Mouse (Mus musculus) spleen, adult 2 months (tissue): Measurements from ENCODE around the gene 1700013G24Rik. TPM values are rescaled to one million over a fixed set of nuclear protein-coding genes. Genes with fewer than 3 reads are reported as not detected.

Source experiments
- DNase-seq, 2 experiments: peaks; one replicate each; pipeline versions ENCODE4 v3.0.0 to v3.0.0-alpha.2; 2012 to 2021; ENCODE audit warnings: low spot score in 2 of 2, low read depth in 1 of 2
- H3K27ac ChIP-seq: fragments of 200-500 bp; 2 replicates; pipeline ENCODE4 v1.5.1; 2012; ENCODE audit warnings: low read length, inconsistent platforms; ENCODE audit not compliant: insufficient read depth
- H3K27me3 ChIP-seq: fragments of 200-500 bp; 2 replicates; pipeline ENCODE4 v1.6.1; 2012; ENCODE audit warnings: mild to moderate bottlenecking, moderate library complexity, low read length, inconsistent platforms; ENCODE audit not compliant: control insufficient read depth, insufficient read depth
- H3K36me3 ChIP-seq: fragments of 200-500 bp; 2 replicates; pipeline ENCODE4 v1.6.1; 2012; ENCODE audit warnings: mild to moderate bottlenecking, low read length, inconsistent platforms; ENCODE audit not compliant: control insufficient read depth, insufficient read depth
- H3K4me1 ChIP-seq: fragments of 200-500 bp; 2 replicates; pipeline ENCODE4 v1.6.1; 2011; ENCODE audit warnings: inconsistent platforms; ENCODE audit not compliant: control insufficient read depth, insufficient read depth, insufficient read length
- H3K4me3 ChIP-seq: fragments of 200-500 bp; 2 replicates; pipeline ENCODE4 v1.5.1; 2011; ENCODE audit warnings: mild to moderate bottlenecking, inconsistent platforms; ENCODE audit not compliant: insufficient read depth, insufficient read length; ENCODE audit errors: extremely low read depth
- CTCF ChIP-seq: fragments of 200-500 bp; IDR thresholded peaks from 2 replicates; pipeline ENCODE4 v1.5.1; 2011; ENCODE audit warnings: mild to moderate bottlenecking, inconsistent platforms; ENCODE audit not compliant: insufficient read depth, insufficient read length, insufficient replicate concordance; ENCODE audit errors: extremely low read depth
- POLR2A ChIP-seq: fragments of 200-500 bp; IDR thresholded peaks from 2 replicates; pipeline ENCODE4 v1.6.1; 2011; ENCODE audit warnings: low read depth, low read length, inconsistent platforms
- WGBS: fragments of 180-500 bp; shearing (Covaris S2); methylation state at CpG from one replicate; pipeline ENCODE4 v1.1.7; 2018; 5-methylcytosine and 5-hydroxymethylcytosine counted together
- polyA plus RNA-seq: library from polyadenylated mRNA; depleted of rRNA; stranded (reverse); fragments of >200 nt; gene quantifications from 2 replicates; pipeline ENCODE4 v1.2.3, GENCODE M21; 2012

The 1700013G24Rik gene
- polyA plus RNA-seq, 1 experiment: not detected

- no peaks in the 10 kb centered on the region for H3K36me3 ChIP-seq
- H3K4me1 ChIP-seq: peaks cover 9% of the 10 kb centered on the region
- H3K27ac ChIP-seq: no peak overlapping the region
- TF ChIP-seq POLR2A (no peak), CTCF (no peak)
- WGBS: 85% methylated on average over 4 of the region's 4 CpGs
- no peak for DNase-seq
- H3K27me3 ChIP-seq: peaks cover 3% of the 10 kb centered on the region; the same call in 1 of the 2 replicates
- no peak overlapping the region for H3K4me3 ChIP-seq
Observed at GRCm38 (mm10) chr4:137466991-137467390, 13.9 kb downstream of the 1700013G24Rik start.

- no peak overlapping the region for H3K4me3 ChIP-seq
- 93% methylated on average over 2 of the region's 2 CpGs for WGBS
- TF ChIP-seq CTCF (no peak), POLR2A (no peak)
Observed at GRCm38 (mm10) chr4:137467525-137467924, 14.4 kb downstream of the 1700013G24Rik start.

GRCm38 (mm10) chr4:137468260-137469080 lies 15.4 kb downstream of the 1700013G24Rik start, which contains the start of gene Hspg2:
Hspg2 (plus strand) TSS chr4:137468769.
- peaks cover 9% of the 10 kb centered on the region for H3K4me1 ChIP-seq
- WGBS: 3% methylated on average over 62 of the region's 72 CpGs
- H3K27ac ChIP-seq: peak within 1 kb of the TSS; percentile 16; the same call in 1 of the 2 replicates
- peaks cover 3% of the 10 kb centered on the region; the same call in 1 of the 2 replicates for H3K27me3 ChIP-seq
- TF ChIP-seq POLR2A (no peak), CTCF (no peak)
- H3K4me3 ChIP-seq: peak within 1 kb of the TSS; percentile 56
- peak; percentile 52 to 89 for DNase-seq
- no peaks in the 10 kb centered on the region for H3K36me3 ChIP-seq

More at GRCm38 (mm10) chr4:137467525-137467924, 14.4 kb downstream of the 1700013G24Rik start:
- no peak for DNase-seq
- Histone ChIP-seq H3K36me3 (no peaks in the 10 kb centered on the region), H3K27ac (no peak overlapping the region), H3K27me3 (peaks cover 3% of the 10 kb centered on the region; the same call in 1 of the 2 replicates), H3K4me1 (peaks cover 9% of the 10 kb centered on the region)

GRCm38 (mm10) chr4:137469081-137469844 lies 16.2 kb downstream of the 1700013G24Rik start:
- Histone ChIP-seq H3K36me3 (no peaks in the 10 kb centered on the region), H3K4me1 (peaks cover 9% of the 10 kb centered on the region), H3K27me3 (peaks cover 3% of the 10 kb centered on the region; the same call in 1 of the 2 replicates), H3K4me3 (peak overlapping the region; percentile 56), H3K27ac (peak overlapping the region; percentile 4; the same call in 1 of the 2 replicates)
- TF ChIP-seq POLR2A (no peak), CTCF (no peak)
- 17% methylated on average over 20 of the region's 20 CpGs for WGBS
- DNase-seq: no peak

GRCm38 (mm10) chr4:137469845-137470692 lies 17.0 kb downstream of the 1700013G24Rik start:
- Histone ChIP-seq H3K27ac (no peak overlapping the region; the same call in 1 of the 2 replicates), H3K27me3 (peaks cover 3% of the 10 kb centered on the region; the same call in 1 of the 2 replicates), H3K4me1 (peaks cover 9% of the 10 kb centered on the region), H3K4me3 (0 out of 2 replicates have a peak overlapping the region, but pooled peaks have one; percentile 4), H3K36me3 (no peaks in the 10 kb centered on the region)
- TF ChIP-seq POLR2A: no peak
- 80% methylated on average over 15 of the region's 15 CpGs for WGBS
- no peak for DNase-seq

- WGBS: 85% methylated on average over 9 of the region's 9 CpGs
- Histone ChIP-seq H3K36me3 (no peaks in the 10 kb centered on the region), H3K27me3 (peaks cover 3% of the 10 kb centered on the region; the same call in 1 of the 2 replicates), H3K27ac (no peak overlapping the region), H3K4me1 (peaks cover 9% of the 10 kb centered on the region), H3K4me3 (no peak overlapping the region)
- TF ChIP-seq CTCF (no peak), POLR2A (no peak)
- DNase-seq: no peak
Observed at GRCm38 (mm10) chr4:137470701-137471317, 17.7 kb downstream of the 1700013G24Rik start.
